Mouse (Mus musculus) lung, postnatal 0 days (tissue): ENCODE results near the gene 2610528J11Rik. TPM values are rescaled to one million over a fixed set of nuclear protein-coding genes. Genes with fewer than 3 reads are reported as not detected.
A peak's percentile ranks its signal among the peaks of the same experiment; 100 is the strongest.
"Not testable (repeated sequence)": the region's sequence is repeated elsewhere in the genome, so short reads cannot be mapped to it uniquely, and the experiment has no call there.

ENCODE experiments used
- ATAC-seq: fragments of 200-750 bp; cut with Nextera tagmentation; 2 replicates; pipeline ENCODE4 v1.8.0; 2017; ENCODE audit warnings: moderate library complexity
- DNase-seq: peaks from one replicate; pipeline ENCODE4 v3.0.0-alpha.2; 2016; ENCODE audit warnings: low spot score
- H3K27ac ChIP-seq: fragments of 300-500 bp; sonication (generic); 2 replicates; pipeline ENCODE4 v1.5.1; 2014; ENCODE audit warnings: antibody characterized with exemption, mild to moderate bottlenecking, low read length, mixed read lengths
- H3K27me3 ChIP-seq: fragments of 300-500 bp; sonication (generic); replicated peaks from 2 replicates; pipeline ENCODE4 v1.6.1; 2014; ENCODE audit warnings: low read length, mixed read lengths; ENCODE audit not compliant: insufficient read depth
- H3K36me3 ChIP-seq: fragments of 300-500 bp; sonication (generic); 2 replicates; pipeline ENCODE4 v1.6.1; 2014; ENCODE audit warnings: low read length, mixed read lengths; ENCODE audit not compliant: insufficient read depth
- H3K4me1 ChIP-seq: fragments of 300-500 bp; sonication (generic); 2 replicates; pipeline ENCODE4 v1.6.1; 2014; ENCODE audit warnings: antibody characterized with exemption, low read depth, low read length, mixed read lengths; ENCODE audit not compliant: insufficient read depth
- H3K4me2 ChIP-seq: fragments of 300-500 bp; sonication (generic); replicated peaks from 2 replicates; pipeline ENCODE4 v1.6.1; 2014; ENCODE audit warnings: low read depth, mild to moderate bottlenecking, low read length, moderate library complexity, mixed read lengths
- H3K4me3 ChIP-seq: fragments of 300-500 bp; sonication (generic); 2 replicates; pipeline ENCODE4 v1.5.1; 2014; ENCODE audit warnings: low read depth, low read length
- H3K9ac ChIP-seq: fragments of 300-500 bp; sonication (generic); replicated peaks from 2 replicates; pipeline ENCODE4 v1.6.1; 2014; ENCODE audit warnings: low read depth, mild to moderate bottlenecking
- H3K9me3 ChIP-seq: fragments of 300-500 bp; sonication (generic); 2 replicates; pipeline ENCODE4 v1.6.1; 2016; ENCODE audit warnings: low read length, mixed read lengths
- CTCF ChIP-seq: IDR thresholded peaks from 2 replicates; pipeline ENCODE4 v1.5.1; 2016; ENCODE audit warnings: antibody characterized with exemption, mild to moderate bottlenecking
- EP300 ChIP-seq: IDR thresholded peaks from 2 replicates; pipeline ENCODE4 v1.6.1; 2016; ENCODE audit warnings: antibody characterized with exemption, mild to moderate bottlenecking, control low read depth
- WGBS: fragments of 180-500 bp; shearing (Covaris S2); extraction: QIAGEN DNeasy Blood & Tissue Kit; methylation state at CpG from one replicate; pipeline ENCODE4 v1.1.7; 2014; 5-methylcytosine and 5-hydroxymethylcytosine counted together
- polyA plus RNA-seq: library from polyadenylated mRNA; unstranded; fragments of >200 nt; fragmentation: Nextera tagmentation; extraction: Ambion mirVana; gene quantifications from 2 replicates; pipeline ENCODE4 v1.2.1, GENCODE M21; 2015

2610528J11Rik gene
- polyA plus RNA-seq, 1 experiment from 2014 or later: 23.2 TPM

DNA sequence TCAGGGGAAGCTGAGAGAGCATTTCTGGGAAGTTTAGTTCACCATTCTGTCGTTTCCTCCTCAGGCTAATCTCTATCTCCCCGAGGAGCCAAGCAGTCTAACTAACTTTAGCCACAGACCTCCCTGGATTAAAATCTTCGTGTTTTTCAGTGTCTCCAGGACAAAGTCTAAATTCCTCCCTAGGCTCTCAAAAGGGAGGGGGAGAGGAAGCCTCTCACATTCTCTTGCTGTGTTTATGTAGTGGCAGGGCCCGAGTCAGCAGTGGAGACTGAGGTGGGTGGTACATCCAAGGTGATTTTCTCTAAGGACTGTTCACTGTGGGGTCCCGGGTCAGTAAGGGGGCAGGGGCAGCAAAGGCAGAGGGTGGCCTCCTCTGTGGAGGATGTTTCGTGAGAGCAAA, 11.0 kb downstream of the 2610528J11Rik start:
- Histone ChIP-seq H3K36me3 (no peaks in the 10 kb centered on the region), H3K4me3 (no peak overlapping the region), H3K4me1 (no peaks in the 10 kb centered on the region), H3K27ac (no peak overlapping the region), H3K9me3 (no peaks in the 10 kb centered on the region), H3K9ac (no peak overlapping the region), H3K4me2 (no peak overlapping the region), H3K27me3 (no peaks in the 10 kb centered on the region)
- WGBS: 33% methylated on average over 6 of the region's 6 CpGs
- TF ChIP-seq EP300 (no peak), CTCF (no peak)
- ATAC-seq: no peak
- no peak for DNase-seq

DNA sequence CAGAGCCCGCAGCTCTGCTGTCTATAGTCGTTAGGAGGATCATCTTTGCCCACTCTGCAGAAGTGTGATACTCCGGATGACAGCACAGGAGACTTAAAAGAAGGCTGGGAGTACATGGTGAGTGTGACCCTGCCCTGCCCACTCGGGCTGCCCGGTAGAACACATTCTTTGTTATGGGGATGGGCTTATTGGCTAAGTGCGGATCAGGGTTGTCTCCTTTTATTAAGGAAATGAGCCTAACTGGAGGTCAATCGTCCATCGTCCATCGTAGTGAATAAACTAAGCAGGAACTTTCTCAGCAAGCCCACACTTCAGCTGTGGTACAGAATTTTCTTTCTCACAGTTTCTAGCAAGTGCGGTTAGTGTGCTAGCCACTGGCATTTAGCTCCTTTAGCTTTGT, 13.1 kb downstream of the 2610528J11Rik start:
- no peak overlapping the region for H3K4me3 ChIP-seq
- no peak for ATAC-seq
- DNase-seq: no peak
- no peak overlapping the region for H3K9ac ChIP-seq
- H3K27me3 ChIP-seq: no peaks in the 10 kb centered on the region
- WGBS: 34% methylated on average over 10 of the region's 10 CpGs
- TF ChIP-seq CTCF: no peak
- no peak for TF ChIP-seq EP300
- no peak overlapping the region for H3K4me2 ChIP-seq
- H3K9me3 ChIP-seq: no peaks in the 10 kb centered on the region
- H3K36me3 ChIP-seq: no peaks in the 10 kb centered on the region
- H3K4me1 ChIP-seq: no peaks in the 10 kb centered on the region
- peak overlapping the region; percentile 32; the same call in 1 of the 2 replicates for H3K27ac ChIP-seq

DNA sequence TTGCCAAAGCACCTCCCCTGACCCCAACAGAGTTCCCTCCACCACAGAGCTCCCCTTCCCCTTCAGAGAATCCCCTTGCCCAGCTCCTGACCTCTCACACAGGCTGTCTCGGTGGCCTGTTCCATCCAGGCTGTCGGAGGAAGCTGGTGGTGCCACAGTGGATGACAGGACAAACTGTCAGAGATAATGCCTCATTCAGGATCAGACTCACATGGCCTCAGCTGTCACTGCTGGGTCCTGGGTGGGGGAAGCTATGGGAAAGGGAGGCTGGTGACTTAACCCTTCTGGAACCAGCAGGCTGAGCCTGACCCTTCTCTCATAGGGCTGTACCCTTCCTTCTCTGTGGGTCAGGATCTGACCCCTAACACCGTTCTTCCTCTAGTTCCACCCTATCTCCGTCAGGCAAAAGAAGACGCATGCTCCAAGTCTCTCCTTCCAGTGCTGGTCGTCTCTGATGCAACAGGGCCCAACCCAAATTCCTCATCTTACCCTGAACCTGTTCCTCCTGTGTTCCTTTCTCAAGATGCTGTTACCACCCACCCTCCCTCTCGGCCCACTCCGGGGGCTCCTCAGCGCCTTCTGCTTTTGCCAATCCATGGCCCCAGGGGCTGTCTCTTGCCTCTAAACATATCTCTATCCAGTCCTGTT, 15.8 kb downstream of the 2610528J11Rik start:
- Histone ChIP-seq H3K36me3 (no peaks in the 10 kb centered on the region), H3K9me3 (no peaks in the 10 kb centered on the region), H3K4me1 (no peaks in the 10 kb centered on the region), H3K4me2 (peak overlapping the region; percentile 65), H3K27me3 (no peaks in the 10 kb centered on the region), H3K27ac (peak overlapping the region; percentile 83), H3K4me3 (peak overlapping the region; percentile 31; the same call in 1 of the 2 replicates), H3K9ac (0 out of 2 replicates have a peak overlapping the region, but pooled peaks have one; percentile 5)
- 36% methylated on average over 9 of the region's 9 CpGs for WGBS
- TF ChIP-seq CTCF (no peak), EP300 (no peak)
- ATAC-seq (no peak), DNase-seq (peak; percentile 45)

DNA sequence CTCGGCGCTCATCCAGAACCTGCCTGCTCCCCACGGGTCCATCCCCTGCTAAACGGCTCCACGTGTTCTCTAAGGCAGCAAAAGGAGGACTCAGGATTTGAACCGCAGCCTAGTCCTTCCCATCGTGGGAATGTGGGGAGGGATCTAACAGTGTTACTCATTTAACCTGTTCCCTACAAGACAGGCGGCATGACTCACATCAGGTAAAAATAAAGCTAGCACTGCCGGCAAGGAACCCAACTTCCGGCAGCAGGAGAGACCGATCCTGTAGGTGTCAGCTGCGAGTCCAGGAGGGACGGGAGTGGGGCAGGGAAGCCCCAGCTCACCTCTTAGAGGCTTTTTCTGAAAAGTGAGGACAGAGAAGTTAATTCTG, 16.3 kb downstream of the 2610528J11Rik start:
- no peaks in the 10 kb centered on the region for H3K4me1 ChIP-seq
- no peaks in the 10 kb centered on the region for H3K36me3 ChIP-seq
- TF ChIP-seq CTCF (peak; percentile 18), EP300 (no peak)
- ATAC-seq: peak; percentile 58
- WGBS: 12% methylated on average over 13 of the region's 13 CpGs
- no peaks in the 10 kb centered on the region for H3K27me3 ChIP-seq
- H3K4me2 ChIP-seq: peak overlapping the region; percentile 65
- H3K27ac ChIP-seq: peak overlapping the region; percentile 83
- H3K9ac ChIP-seq: peak overlapping the region; percentile 23; the same call in 1 of the 2 replicates
- peak; percentile 77 for DNase-seq
- no peaks in the 10 kb centered on the region for H3K9me3 ChIP-seq
- H3K4me3 ChIP-seq: peak overlapping the region; percentile 31

DNA sequence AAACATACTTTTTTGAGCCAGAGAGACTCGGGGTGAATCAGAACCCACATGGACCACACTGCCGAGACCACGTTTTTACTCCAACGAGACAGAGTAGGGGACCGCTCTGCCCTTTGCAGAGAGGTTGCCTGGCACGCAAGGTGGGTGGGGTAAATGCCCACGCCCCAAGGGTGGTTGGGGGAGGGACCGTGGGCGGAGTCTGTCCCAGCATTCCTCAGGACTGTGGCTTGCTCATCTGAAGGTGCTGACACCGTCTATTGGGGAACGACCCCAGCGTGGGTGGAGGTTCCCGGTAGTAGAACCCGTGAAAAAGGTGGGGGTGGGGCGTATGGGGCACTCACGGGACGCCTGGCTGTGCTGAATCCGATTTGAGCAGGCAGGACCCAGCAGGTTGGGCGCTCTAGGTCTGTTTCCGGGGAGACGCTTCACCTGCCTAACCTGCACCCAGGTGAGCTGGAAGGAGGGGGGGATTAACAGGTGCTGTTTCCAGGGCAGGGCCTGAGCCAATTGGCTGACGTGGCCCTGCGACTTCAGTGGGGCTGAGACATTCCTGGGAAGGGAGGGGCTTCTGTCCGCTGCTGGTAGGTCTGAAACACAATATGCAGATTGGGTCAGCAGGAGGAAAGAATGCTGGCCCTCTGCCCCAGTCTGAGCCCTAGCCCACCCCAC, 16.9 kb downstream of the 2610528J11Rik start, which contains the start of gene Tmem125:
TSS of gene Tmem125 (minus strand) at position 453 of the 669 bp plus-strand sequence.
- ATAC-seq (peak; percentile 92), DNase-seq (peak; percentile 94)
- peak within 1 kb of the TSS; percentile 31 for H3K4me3 ChIP-seq
- WGBS: under 1% methylated on average over 24 of the region's 24 CpGs
- H3K4me1 ChIP-seq: no peaks in the 10 kb centered on the region
- H3K9ac ChIP-seq: peak within 1 kb of the TSS; percentile 23
- H3K9me3 ChIP-seq: no peaks in the 10 kb centered on the region
- H3K4me2 ChIP-seq: peak within 1 kb of the TSS; percentile 65
- H3K27ac ChIP-seq: peak within 1 kb of the TSS; percentile 83
- H3K36me3 ChIP-seq: no peaks in the 10 kb centered on the region
- peak; percentile 56 for TF ChIP-seq EP300
- no peak for TF ChIP-seq CTCF
- H3K27me3 ChIP-seq: no peaks in the 10 kb centered on the region

DNA sequence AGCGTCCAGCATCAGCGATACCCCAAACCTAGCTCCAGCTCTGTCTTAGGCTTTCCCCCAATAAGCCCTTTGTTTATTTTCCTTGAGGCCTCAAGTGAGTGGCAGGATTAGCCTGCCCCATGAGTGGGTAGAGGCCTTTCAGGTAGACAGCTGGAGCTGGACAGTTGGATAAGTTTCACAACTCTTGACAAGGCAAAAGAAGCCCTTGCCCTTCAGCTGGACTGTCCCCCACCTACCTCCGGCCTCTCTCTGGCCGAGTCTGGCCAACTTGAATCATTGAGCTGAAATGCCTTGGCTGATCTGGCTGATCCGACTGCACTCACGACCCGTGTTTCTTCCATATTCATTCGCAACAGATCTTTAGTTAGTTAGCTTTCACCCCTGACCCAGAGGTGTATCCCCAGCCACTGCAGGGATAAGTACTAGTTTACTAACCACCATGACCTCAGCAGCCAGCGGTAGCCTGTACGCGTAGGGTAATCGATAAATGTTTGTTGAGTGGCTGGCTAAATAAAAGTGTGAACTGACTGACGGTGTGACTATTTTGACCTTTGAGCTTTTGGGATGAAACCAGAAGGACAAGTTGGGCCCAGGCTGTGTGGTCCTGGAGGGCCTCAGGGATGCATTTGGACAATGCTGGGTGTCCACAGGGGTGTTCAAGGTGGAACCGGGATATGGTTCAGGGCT, 17.8 kb downstream of the 2610528J11Rik start:
- TF ChIP-seq EP300: no peak
- no peak for TF ChIP-seq CTCF
- Histone ChIP-seq H3K9me3 (no peaks in the 10 kb centered on the region), H3K9ac (no peak overlapping the region), H3K4me1 (no peaks in the 10 kb centered on the region), H3K27me3 (no peaks in the 10 kb centered on the region), H3K36me3 (no peaks in the 10 kb centered on the region), H3K27ac (peak overlapping the region; percentile 83), H3K4me3 (no peak overlapping the region), H3K4me2 (peak overlapping the region; percentile 65)
- ATAC-seq (no peak), DNase-seq (peak; percentile 19)
- WGBS: 35% methylated on average over 14 of the region's 14 CpGs

DNA sequence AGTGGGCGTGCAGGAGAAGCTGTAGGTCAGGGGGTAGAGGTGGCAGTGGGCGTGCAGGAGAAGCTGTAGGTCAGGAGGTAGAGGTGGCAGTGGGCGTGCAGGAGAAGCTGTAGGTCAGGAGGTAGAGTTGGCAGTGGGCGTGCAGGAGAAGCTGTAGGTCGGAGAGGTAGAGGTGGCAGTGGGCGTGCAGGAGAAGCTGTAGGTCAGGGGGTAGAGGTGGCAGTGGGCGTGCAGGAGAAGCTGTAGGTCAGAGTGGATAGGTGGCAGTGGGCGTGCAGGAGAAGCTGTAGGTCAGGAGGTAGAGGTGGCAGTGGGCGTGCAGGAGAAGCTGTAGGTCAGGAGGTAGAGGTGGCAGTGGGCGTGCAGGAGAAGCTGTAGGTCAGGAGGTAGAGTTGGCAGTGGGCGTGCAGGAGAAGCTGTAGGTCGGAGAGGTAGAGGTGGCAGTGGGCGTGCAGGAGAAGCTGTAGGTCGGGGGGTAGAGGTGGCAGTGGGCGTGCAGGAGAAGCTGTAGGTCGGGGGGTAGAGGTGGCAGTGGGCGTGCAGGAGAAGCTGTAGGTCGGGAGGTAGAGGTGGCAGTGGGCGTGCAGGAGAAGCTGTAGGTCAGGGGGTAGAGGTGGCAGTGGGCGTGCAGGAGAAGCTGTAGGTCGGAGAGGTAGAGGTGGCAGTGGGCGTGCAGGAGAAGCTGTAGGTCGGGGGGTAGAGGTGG, 20.8 kb downstream of the 2610528J11Rik start:
- H3K9me3 ChIP-seq, H3K27ac ChIP-seq, H3K4me3 ChIP-seq, H3K36me3 ChIP-seq, ATAC-seq, H3K4me2 ChIP-seq, H3K27me3 ChIP-seq, H3K4me1 ChIP-seq, DNase-seq, H3K9ac ChIP-seq: not testable (repeated sequence)
- WGBS: 87% methylated on average over 22 of the region's 23 CpGs

DNA sequence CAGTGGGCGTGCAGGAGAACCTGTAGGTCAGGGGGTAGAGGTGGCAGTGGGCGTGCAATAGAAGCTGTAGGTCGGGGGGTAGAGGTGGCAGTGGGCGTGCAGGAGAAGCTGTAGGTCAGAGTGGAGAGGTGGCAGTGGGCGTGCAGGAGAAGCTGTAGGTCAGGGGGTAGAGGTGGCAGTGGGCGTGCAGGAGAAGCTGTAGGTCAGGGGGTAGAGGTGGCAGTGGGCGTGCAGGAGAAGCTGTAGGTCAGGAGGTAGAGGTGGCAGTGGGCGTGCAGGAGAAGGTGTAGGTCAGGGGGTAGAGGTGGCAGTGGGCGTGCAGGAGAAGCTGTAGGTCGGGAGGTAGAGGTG, 21.3 kb downstream of the 2610528J11Rik start:
- 86% methylated on average over 10 of the region's 10 CpGs for WGBS
- H3K36me3 ChIP-seq, H3K27me3 ChIP-seq, H3K9ac ChIP-seq, ATAC-seq, H3K4me1 ChIP-seq, H3K27ac ChIP-seq, H3K9me3 ChIP-seq, H3K4me3 ChIP-seq, H3K4me2 ChIP-seq: not testable (repeated sequence)
- DNase-seq: peak; percentile 92
